In the genomic region with DNA sequence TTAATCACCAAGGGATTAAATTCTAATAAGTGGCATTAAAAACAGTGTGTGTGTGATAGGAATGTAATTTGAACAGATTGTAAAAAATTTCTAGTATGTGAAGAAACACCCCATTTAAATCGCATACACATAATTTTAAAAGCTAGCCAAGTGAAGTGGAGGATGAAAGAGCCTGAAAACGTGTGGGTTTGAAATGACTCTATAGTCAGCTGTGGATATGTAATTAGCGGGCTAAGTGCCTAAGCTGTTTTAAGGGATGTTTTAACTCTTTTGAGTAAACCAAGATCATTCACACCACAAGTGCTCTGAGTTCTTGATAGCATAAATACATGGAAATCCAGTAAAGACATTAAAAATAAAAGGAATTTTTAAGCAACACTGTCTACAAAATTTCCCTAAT, we compare ENCODE assay signal across 29 mouse cellular contexts.
DNase-seq lines count a peak whose midpoint lies in the region; ATAC-seq lines count a peak whose summit lies in the region.
"Had no signal": no experiment of that assay in that cellular context is flagged by ENCODE, and none has a peak within 500 bp of the region (broad histone marks: within the 10 kb centered on the region; RNA-seq: fewer than 3 reads in every experiment).

No protein-coding gene starts in this region.

- no peak overlapping the region for H3K4me2 ChIP-seq in forebrain, embryonic 15.5 days (replicated peaks)
- no peak overlapping the region for H3K4me2 ChIP-seq in forebrain, embryonic 12.5 days
- H3K4me2 ChIP-seq in midbrain, embryonic 14.5 days (ENCODE audit: low read length): no peak overlapping the region
- H3K4me2 ChIP-seq: embryonic facial prominence, embryonic 12.5 days; embryonic facial prominence, embryonic 15.5 days; heart, embryonic 12.5 days; heart, embryonic 15.5 days; hindbrain, embryonic 13.5 days; intestine, embryonic 15.5 days; kidney, embryonic 15.5 days had no signal

- H3K9ac ChIP-seq in forebrain, embryonic 15.5 days (replicated peaks): no peak overlapping the region
- H3K9ac ChIP-seq in forebrain, embryonic 12.5 days: no peak overlapping the region
- H3K9ac ChIP-seq in midbrain, embryonic 14.5 days (replicated peaks; ENCODE audit: low read length): no peak overlapping the region
- H3K9ac ChIP-seq: embryonic facial prominence, embryonic 12.5 days; embryonic facial prominence, embryonic 15.5 days; heart, embryonic 12.5 days; heart, embryonic 15.5 days; hindbrain, embryonic 13.5 days; intestine, embryonic 15.5 days; kidney, embryonic 15.5 days had no signal

- peak; percentile 43 for DNase-seq in brain, adult 2 months (ENCODE audit: low read depth, low spot score)
- peak; percentile 26 for DNase-seq in brain, embryonic 18.5 days (ENCODE audit: low read depth, low spot score)
- peak; percentile 21 for DNase-seq in telencephalon, adult 2 months (ENCODE audit: low read depth, low spot score)
- DNase-seq in gastrocnemius, adult 8-10 months (ENCODE audit: low spot score in 2 of 2): no peak
- DNase-seq in midbrain, embryonic 14.5 days: no peak
- DNase-seq: adrenal gland, postnatal 10 days; adrenal gland, postnatal 36 days; cerebellum, adult 2 months; cerebellum, adult 9-11 months; cerebellum, postnatal 25 days; gastrocnemius, postnatal 10 days; gastrocnemius, postnatal 36 days; heart, adult 11 months; heart, postnatal 10 days; heart, postnatal 36 days; kidney, adult 11 months; kidney, adult 8-10 months had no signal

- H3K27me3 ChIP-seq in forebrain, embryonic 15.5 days: no peaks in the 10 kb centered on the region
- H3K27me3 ChIP-seq in forebrain, embryonic 12.5 days: no peaks in the 10 kb centered on the region
- no peaks in the 10 kb centered on the region for H3K27me3 ChIP-seq in midbrain, embryonic 14.5 days (ENCODE audit: control insufficient read depth, insufficient read depth, low read length)
- H3K27me3 ChIP-seq: embryonic facial prominence, embryonic 12.5 days; embryonic facial prominence, embryonic 15.5 days; heart, embryonic 12.5 days; heart, embryonic 15.5 days; hindbrain, embryonic 13.5 days; intestine, embryonic 15.5 days; kidney, embryonic 15.5 days had no signal

- no peak overlapping the region for H3K27ac ChIP-seq in forebrain, embryonic 15.5 days (replicated peaks)
- no peak overlapping the region for H3K27ac ChIP-seq in forebrain, embryonic 12.5 days
- no peak overlapping the region for H3K27ac ChIP-seq in midbrain, embryonic 14.5 days (replicated peaks; ENCODE audit: low read depth, low read length)
- H3K27ac ChIP-seq: embryonic facial prominence, embryonic 12.5 days; embryonic facial prominence, embryonic 15.5 days; heart, embryonic 15.5 days; hindbrain, embryonic 10.5 days; hindbrain, embryonic 13.5 days; intestine, embryonic 15.5 days; kidney, embryonic 15.5 days had no signal

- H3K4me1 ChIP-seq in forebrain, embryonic 15.5 days: no peaks in the 10 kb centered on the region
- no peaks in the 10 kb centered on the region for H3K4me1 ChIP-seq in forebrain, embryonic 12.5 days
- H3K4me1 ChIP-seq in midbrain, embryonic 14.5 days (ENCODE audit: control insufficient read depth, insufficient read depth, low read length): no peaks in the 10 kb centered on the region
- H3K4me1 ChIP-seq: embryonic facial prominence, embryonic 12.5 days; embryonic facial prominence, embryonic 15.5 days; heart, embryonic 12.5 days; heart, embryonic 15.5 days; hindbrain, embryonic 10.5 days; hindbrain, embryonic 13.5 days; intestine, embryonic 15.5 days; kidney, embryonic 15.5 days had no signal

- no peak overlapping the region for H3K4me3 ChIP-seq in forebrain, embryonic 15.5 days
- no peak overlapping the region for H3K4me3 ChIP-seq in forebrain, embryonic 12.5 days (replicated peaks)
- H3K4me3 ChIP-seq in midbrain, embryonic 14.5 days (replicated peaks; ENCODE audit: low read depth, low read length): no peak overlapping the region
- H3K4me3 ChIP-seq: embryonic facial prominence, embryonic 12.5 days; embryonic facial prominence, embryonic 15.5 days; heart, embryonic 12.5 days; heart, embryonic 15.5 days; hindbrain, embryonic 10.5 days; hindbrain, embryonic 13.5 days; intestine, embryonic 15.5 days; kidney, embryonic 15.5 days had no signal

- H3K36me3 ChIP-seq in forebrain, embryonic 15.5 days: no peaks in the 10 kb centered on the region
- H3K36me3 ChIP-seq in forebrain, embryonic 12.5 days (replicated peaks): no peaks in the 10 kb centered on the region
- no peaks in the 10 kb centered on the region for H3K36me3 ChIP-seq in midbrain, embryonic 14.5 days (ENCODE audit: control insufficient read depth, insufficient read depth, low read length)
- H3K36me3 ChIP-seq: embryonic facial prominence, embryonic 12.5 days; embryonic facial prominence, embryonic 15.5 days; heart, embryonic 12.5 days; heart, embryonic 15.5 days; hindbrain, embryonic 10.5 days; hindbrain, embryonic 13.5 days; intestine, embryonic 15.5 days; kidney, embryonic 15.5 days had no signal

- 31% methylated on average over 3 of the region's 3 CpGs for WGBS in forebrain, embryonic 15.5 days
- WGBS in forebrain, embryonic 12.5 days: 66% methylated on average over 3 of the region's 3 CpGs
- 81% methylated on average over 3 of the region's 3 CpGs for WGBS in midbrain, embryonic 14.5 days

- H3K9me3 ChIP-seq in forebrain, embryonic 15.5 days: no peaks in the 10 kb centered on the region
- no peaks in the 10 kb centered on the region for H3K9me3 ChIP-seq in forebrain, embryonic 12.5 days
- H3K9me3 ChIP-seq in midbrain, embryonic 14.5 days (ENCODE audit: control insufficient read depth, low read length): no peaks in the 10 kb centered on the region
- H3K9me3 ChIP-seq: embryonic facial prominence, embryonic 12.5 days; embryonic facial prominence, embryonic 15.5 days; heart, embryonic 12.5 days; heart, embryonic 15.5 days; hindbrain, embryonic 10.5 days; hindbrain, embryonic 13.5 days; intestine, embryonic 15.5 days; kidney, embryonic 15.5 days had no signal

- peak; percentile 58; the same call in 1 of the 2 replicates for ATAC-seq in forebrain, embryonic 15.5 days (replicated peaks)
- ATAC-seq in forebrain, embryonic 12.5 days (ENCODE audit: low FRiP score): no peak
- ATAC-seq in midbrain, embryonic 14.5 days (ENCODE audit: low FRiP score, low TSS enrichment): no peak
- ATAC-seq: CD4-positive, CD25-positive, alpha-beta regulatory T cell, adult 4 months; hindbrain, embryonic 16.5 days; intestine, embryonic 15.5 days had no signal

Comparison
In these comparisons a context has a peak if more than half of its experiments do, and no peak if none do; other contexts are left out.
1. DNase-seq: peak in brain, adult 2 months (single experiment), brain, embryonic 18.5 days (single experiment) and telencephalon, adult 2 months (single experiment); none in gastrocnemius, adult 8-10 months (0 of 2) and midbrain, embryonic 14.5 days (single experiment).